Mouse (Mus musculus) kidney, adult 2 months (tissue): ENCODE results near the gene Prrg2.
A peak's percentile ranks its signal among the peaks of the same experiment; 100 is the strongest.

ENCODE experiments used
- CTCF ChIP-seq: fragments of 200-500 bp; conservative IDR thresholded peaks from 2 replicates; pipeline ENCODE4 v1.5.1; 2011; ENCODE audit warnings: low read depth, mild to moderate bottlenecking, control low read depth, low read length, moderate library complexity, mixed read lengths; ENCODE audit not compliant: insufficient read depth, insufficient read length
- POLR2A ChIP-seq: fragments of 200-500 bp; IDR thresholded peaks from one replicate; pipeline ENCODE4 v1.6.1; 2011; ENCODE audit warnings: low read depth, low read length, control low read depth

DNA sequence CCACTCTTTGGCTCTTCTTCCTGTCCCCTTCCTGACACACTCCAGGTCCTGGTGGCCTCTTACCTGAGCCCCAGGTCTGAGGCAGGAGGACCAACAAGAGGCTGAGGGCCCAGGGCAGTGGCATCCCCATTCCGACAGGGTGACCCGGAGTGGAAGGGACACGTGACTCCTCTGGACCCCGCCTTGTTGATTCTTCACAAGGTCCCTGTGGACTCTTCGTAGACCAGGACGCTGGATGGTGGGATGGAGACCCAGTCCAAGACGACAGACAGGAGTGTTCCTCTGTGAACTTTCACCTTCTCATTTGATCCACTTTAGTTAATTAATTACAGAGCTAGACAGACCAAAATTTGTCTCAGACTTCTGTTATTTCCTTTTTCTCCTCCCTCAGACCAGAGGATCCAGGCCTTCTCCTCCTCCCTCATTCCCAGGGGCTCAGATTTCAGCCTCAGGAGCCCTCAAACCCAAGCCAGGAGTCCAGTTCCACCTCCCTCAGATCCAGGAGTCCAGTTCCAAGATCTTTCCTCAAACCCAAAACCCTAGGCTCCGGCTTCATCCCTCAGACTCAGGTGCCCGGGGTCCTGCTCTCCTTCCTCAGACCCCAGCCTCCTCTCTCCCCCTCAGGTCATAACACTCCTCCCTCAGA, 40.6 kb upstream of the Prrg2 start:
- TF ChIP-seq POLR2A: no peak
- peak; percentile 8; the same call in 1 of the 2 replicates for TF ChIP-seq CTCF
